Mouse (Mus musculus): ENCODE measurements around the gene C1qtnf3.
"Not testable (repeated sequence)": the region's sequence is repeated elsewhere in the genome, so short reads cannot be mapped to it uniquely, and the experiment has no call there.

C1qtnf3 gene

GRCm38 (mm10) chr15:10959277-10960026 is 7.3 kb downstream of the C1qtnf3 start:
- DNase-seq = no peak

DNA sequence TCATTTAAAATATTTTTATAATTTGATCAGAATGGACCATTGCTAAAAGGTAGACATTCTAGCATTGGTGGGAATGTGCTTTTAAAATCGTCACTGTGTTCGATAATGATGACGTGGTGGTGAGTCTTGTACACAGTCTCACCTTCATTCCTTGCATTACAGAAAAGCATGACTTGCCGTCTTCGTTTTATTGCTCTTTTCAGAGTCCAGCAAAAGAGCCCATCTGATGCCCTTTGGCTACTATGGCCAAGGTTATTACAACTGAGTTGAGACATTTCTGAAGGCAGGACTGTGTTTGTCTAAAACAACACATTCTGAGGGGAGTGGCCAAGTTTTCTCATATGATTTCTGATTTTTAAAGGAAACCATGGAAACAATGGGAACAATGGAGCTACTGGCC is 8.1 kb downstream of the C1qtnf3 start:
- no peak for DNase-seq

DNA sequence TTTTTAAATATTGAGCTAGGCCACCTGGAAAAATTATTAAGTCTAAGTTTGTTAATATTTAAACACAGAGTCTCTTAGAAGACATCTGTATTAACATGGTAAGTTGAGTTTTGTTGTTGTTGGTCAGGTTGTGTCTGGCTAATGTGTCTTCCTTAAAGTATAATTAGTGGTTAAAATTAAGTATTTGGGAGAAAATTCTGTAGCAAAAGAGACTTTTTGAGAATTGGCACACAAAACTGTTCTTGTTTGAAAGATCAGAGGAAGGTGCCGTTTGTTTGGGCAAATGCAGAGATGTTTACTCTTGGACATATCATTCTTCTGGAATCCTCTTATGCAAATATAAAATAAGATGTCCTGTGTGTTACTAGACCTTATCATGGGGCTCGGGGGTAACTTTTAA is 10.5 kb downstream of the C1qtnf3 start:
- no peak for DNase-seq

DNA sequence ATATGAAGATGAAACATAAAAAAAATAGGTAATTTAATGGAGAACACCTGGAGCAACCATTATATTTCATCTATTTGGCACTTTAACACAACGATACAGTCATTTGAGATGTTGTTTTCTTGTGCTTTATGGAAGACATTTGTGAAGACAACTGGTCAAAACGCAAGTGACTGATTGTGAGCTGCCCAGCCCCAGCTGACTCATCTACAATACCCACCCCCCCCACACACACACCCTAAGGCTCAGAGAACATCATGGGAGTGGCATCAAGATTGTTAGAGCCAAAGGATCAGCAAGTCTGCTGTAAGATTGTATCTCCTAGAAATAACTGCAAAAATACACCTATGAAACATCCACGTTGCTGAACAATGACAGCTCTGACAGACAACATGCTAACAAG is 17.3 kb downstream of the C1qtnf3 start:
- DNase-seq = no peak

DNA sequence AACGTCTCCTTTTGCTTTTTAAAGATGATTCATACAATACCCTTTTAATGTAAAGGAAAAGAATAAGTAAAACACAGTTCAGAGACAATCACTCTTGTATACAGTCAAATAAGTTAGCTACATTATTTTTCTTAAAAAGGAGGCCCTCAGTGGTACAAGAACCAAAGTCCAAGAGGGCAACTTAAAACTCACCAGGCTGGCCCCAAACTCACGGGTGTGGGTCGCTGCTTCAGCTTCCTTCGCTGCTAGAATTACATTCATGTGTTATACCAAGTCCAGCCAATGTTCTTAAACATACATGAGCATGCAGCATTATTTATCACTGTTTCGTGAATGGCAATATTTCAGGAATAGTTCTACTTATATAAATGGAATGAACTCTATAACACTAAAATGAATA is 18.6 kb downstream of the C1qtnf3 start:
- no peak for DNase-seq

DNA sequence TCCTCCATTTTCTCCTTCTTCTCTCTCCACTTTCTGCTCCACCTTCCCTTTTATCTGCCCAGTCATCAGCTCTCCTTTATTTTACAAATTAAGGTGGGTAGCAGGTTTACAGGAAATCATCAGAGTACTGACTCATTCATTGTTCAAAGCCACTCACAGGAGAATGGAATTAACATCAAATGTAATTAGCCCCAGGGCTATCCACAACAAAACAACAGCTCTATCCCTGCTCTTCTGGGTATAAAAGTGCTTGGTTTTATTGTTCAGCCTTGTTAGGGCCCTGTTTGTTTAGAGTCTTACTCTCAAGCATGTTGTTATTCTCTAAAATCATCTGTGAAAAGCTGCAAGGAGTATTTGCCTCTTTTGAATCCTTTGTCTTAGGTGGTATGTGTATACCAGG is 25.0 kb downstream of the C1qtnf3 start:
- DNase-seq = no peak

- no peak for DNase-seq
These were observed 28.6 kb downstream of the C1qtnf3 start for GRCm38 (mm10) chr15:10980712-10981111.

DNA sequence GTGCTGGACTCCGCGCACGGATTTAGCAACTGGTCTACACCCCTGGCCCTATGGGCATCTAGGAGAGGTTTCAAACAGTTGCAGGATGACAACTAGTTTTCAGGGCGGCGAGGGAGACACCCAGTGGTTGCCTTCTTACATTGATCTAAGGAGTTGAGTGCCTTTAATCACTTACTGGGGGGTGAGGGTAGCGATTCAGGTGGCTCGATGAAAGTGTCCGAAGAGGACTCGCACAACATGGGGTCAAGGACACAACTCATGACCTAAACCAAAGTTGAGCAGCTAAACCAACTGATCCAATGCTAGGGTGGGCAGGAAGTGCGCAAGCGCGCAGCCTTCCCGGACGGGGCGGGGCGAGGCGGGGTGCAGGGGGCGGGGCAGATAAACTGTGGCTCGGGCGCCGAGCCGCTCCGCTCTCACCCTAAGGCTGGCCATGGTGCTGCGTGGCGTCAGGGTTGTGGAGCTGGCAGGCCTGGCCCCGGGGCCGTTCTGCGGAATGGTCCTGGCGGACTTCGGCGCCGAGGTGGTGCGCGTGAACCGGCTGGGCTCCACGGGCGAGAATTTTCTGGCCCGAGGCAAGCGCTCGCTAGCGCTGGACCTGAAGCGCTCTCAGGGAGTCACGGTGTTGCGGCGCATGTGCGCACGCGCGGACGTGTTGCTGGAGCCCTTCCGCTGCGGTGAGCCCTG is 29.4 kb downstream of the C1qtnf3 start, which contains the start of gene Amacr:
Gene Amacr (plus strand): TSS at position 380 of the 687 bp plus-strand sequence.
- DNase-seq = peak; percentile 91

- DNase-seq = no peak
These were observed 29.9 kb downstream of the C1qtnf3 start for GRCm38 (mm10) chr15:10982064-10982435.

GRCm38 (mm10) chr15:10985756-10986155 is 33.6 kb downstream of the C1qtnf3 start:
- no peak for DNase-seq

DNA sequence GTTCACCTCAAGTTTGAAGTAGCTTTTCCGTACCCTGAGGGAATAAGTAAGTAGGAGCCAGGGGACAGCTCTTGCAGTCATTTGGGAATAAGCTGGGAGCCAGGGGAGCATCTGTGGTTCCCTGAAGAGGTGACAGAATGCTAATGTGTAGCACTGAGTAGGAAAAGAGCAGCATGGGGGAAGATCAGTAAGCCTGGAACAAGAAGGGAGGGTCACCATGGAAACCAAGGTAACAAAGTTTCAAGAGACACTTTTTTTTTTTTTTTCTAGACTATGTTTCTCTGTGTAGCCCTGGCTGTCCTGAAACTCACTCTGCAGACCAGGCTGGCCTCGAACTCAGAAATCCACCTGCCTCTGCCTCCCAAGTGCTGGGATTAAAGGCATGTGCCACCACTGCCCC is 34.3 kb downstream of the C1qtnf3 start:
- not testable (repeated sequence) for DNase-seq

DNA sequence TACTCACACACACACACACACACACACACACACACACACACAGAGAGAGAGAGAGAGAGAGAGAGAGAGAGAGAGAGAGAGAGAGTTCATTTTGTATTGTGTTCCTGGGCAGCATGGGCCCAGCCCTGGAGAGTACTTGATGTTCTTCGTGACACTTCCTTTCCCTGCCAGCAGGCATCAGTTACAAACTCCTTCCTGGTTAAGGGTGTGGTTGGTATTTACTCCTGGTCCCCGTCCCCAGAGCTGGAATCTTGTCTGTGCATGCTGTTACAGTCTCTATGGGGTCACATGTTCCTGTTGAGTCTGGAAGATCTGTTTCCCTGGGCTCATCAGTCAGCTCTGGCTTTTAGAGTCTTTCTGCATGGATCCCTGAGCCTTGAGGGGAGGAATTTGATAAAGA is 38.3 kb downstream of the C1qtnf3 start:
- DNase-seq = no peak

DNA sequence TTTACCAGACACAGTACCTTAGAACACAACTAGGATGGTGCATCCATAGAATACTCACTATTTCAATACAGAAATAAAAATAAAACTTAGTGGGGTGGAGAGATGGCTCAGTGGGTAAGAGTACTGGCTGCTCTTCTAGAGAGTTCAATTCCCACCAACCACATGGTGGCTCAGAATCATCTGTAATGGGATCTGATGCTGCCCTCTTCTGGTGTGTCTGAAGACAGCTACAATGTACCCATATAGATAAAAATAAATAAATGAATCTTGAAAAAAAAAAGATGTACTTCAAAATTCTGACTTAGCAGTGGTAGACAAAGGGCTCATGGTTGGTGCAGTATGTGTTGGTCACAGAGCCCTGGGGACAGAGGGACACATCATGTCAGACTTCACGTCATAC is 39.4 kb downstream of the C1qtnf3 start:
- no peak for DNase-seq

DNA sequence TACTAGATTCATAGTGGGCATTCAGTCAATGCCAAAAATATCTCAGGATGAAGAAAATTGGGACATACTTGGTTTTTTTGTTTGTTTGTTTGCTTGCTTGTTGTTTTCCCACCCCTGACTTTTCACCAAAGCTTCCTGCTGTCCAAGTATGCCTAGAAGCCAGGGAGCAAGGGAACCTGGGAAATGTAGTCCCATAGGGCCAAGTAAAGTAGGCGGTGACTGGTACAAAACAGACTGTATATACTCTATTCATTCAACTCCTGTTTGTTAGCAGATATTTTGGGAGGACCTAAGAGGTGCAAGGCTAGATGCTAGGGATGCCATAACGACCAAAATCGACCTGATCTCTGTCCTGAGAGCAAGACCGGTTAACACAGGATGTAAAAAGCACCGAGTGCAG is 47.7 kb downstream of the C1qtnf3 start:
- no peak for DNase-seq

GRCm38 (mm10) chr15:11000421-11000820 is 48.3 kb downstream of the C1qtnf3 start, which contains the start of gene Slc45a2:
TSS of gene Slc45a2 (plus strand) at chr15:11000721.
- no peak for DNase-seq

- DNase-seq = no peak
These were observed 51.7 kb downstream of the C1qtnf3 start for GRCm38 (mm10) chr15:11003791-11004190.

DNA sequence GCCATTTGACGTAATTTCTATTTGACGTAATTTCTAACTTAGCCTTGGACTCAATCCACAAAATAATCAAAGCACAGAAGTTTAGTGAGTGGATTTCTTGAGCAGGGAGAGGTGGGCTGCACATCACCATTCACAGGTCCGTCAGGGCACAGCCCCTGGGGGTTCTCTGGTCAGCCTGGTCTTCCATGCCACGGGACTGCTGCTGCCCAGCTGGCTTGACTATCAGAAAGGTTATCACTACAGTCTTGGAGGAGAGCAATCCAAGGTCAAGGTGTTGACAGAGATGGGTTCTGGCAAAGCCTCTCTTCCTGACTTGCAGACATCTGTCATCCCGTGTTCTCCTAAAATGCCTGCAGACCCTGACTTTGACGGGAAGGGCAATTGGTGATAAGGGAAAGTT is 52.5 kb downstream of the C1qtnf3 start:
- DNase-seq = no peak

DNA sequence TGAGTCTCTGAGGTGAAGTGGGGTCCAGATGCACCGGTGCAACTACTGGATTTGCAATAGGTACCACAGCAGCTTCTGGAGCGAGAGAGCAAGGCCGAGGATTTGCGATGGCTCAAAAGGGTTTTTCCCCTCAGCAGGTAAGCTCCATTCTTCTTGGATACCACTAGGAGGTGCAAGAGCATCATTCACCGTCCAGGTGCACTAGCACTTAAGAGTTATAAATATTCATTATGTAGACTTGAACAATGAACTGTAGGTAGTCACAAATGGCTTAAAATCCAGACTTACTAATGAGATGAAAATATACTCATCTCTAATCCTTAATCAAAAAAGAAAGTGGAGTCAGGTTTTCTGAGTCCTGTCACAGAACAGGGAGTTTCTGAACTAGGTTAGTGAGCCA is 56.6 kb downstream of the C1qtnf3 start:
- no peak for DNase-seq

DNA sequence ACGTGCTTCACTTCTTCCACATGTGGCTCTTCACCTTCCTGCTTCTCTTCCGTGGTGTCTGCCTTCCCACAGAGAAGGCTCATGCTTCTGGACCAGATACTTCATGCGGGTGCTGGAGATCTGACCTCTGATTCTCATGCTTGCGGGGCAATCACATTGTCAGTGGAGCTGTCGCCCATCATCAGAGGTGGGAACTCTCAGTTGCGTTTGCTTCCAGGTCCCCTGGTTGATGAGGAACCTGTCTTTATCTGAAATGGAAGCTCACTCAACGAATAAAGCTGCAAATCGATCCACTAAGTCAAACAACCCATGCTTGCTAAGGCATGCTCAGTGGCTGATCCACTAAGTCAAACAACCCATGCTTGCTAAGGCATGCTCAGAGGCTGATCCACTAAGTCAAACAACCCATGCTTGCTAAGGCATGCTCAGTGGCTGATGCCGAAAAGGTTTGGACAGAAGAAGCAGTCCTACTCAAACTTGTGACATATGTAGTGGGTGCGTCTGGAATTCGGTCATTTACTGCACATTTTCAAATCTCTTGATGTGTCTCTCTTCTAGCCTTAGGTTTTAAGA is 58.9 kb downstream of the C1qtnf3 start:
- DNase-seq = no peak

GRCm38 (mm10) chr15:11014931-11015330 is 62.8 kb downstream of the C1qtnf3 start:
- no peak for DNase-seq

- no peak for DNase-seq
These were observed 74.8 kb downstream of the C1qtnf3 start for GRCm38 (mm10) chr15:11026801-11027561.
